Mouse (Mus musculus) kidney, adult 2 months (tissue): ENCODE data around the gene Gm9936. TPM values are rescaled to one million over a fixed set of nuclear protein-coding genes. Genes with fewer than 3 reads are reported as not detected.

Experiments
- DNase-seq: peaks from one replicate; pipeline ENCODE4 v3.0.0; 2021
- H3K27ac ChIP-seq: fragments of 200-500 bp; 2 replicates; pipeline ENCODE4 v1.5.1; 2012; ENCODE audit warnings: low read depth, low read length, control low read depth, inconsistent platforms; ENCODE audit not compliant: insufficient read depth
- H3K27me3 ChIP-seq: fragments of 200-500 bp; replicated peaks from 2 replicates; pipeline ENCODE4 v1.6.1; 2012; ENCODE audit warnings: mild to moderate bottlenecking, moderate library complexity, low read length, inconsistent platforms; ENCODE audit not compliant: control insufficient read depth, insufficient read depth
- H3K36me3 ChIP-seq: fragments of 200-500 bp; 2 replicates; pipeline ENCODE4 v1.6.1; 2012; ENCODE audit warnings: mild to moderate bottlenecking, moderate library complexity, low read length, inconsistent platforms; ENCODE audit not compliant: control insufficient read depth, insufficient read depth
- H3K4me1 ChIP-seq: fragments of 200-500 bp; 2 replicates; pipeline ENCODE4 v1.6.1; 2011; ENCODE audit warnings: low read length; ENCODE audit not compliant: control insufficient read depth, insufficient read depth
- H3K4me3 ChIP-seq: fragments of 200-500 bp; 2 replicates; pipeline ENCODE4 v1.5.1; 2011; ENCODE audit warnings: mild to moderate bottlenecking, low read depth, low read length, control low read depth; ENCODE audit not compliant: insufficient read depth
- CTCF ChIP-seq: fragments of 200-500 bp; conservative IDR thresholded peaks from 2 replicates; pipeline ENCODE4 v1.5.1; 2011; ENCODE audit warnings: low read depth, mild to moderate bottlenecking, control low read depth, low read length, moderate library complexity, mixed read lengths; ENCODE audit not compliant: insufficient read depth, insufficient read length
- POLR2A ChIP-seq: fragments of 200-500 bp; IDR thresholded peaks from one replicate; pipeline ENCODE4 v1.6.1; 2011; ENCODE audit warnings: low read depth, low read length, control low read depth
- WGBS: fragments of 180-500 bp; shearing (Covaris S2); methylation state at CpG from one replicate; pipeline ENCODE4 v1.1.7; 2018; 5-methylcytosine and 5-hydroxymethylcytosine counted together
- polyA plus RNA-seq: library from polyadenylated mRNA; depleted of rRNA; stranded (reverse); fragments of >200 nt; gene quantifications from 2 replicates; pipeline ENCODE4 v1.2.3, GENCODE M21; 2012; rRNA removed

Gm9936 gene
- not detected in 2 replicates for polyA plus RNA-seq

- no peak within 1 kb of the TSS for H3K27ac ChIP-seq
- TF ChIP-seq CTCF (no peak), POLR2A (no peak)
- no peak for DNase-seq
- whole genome bisulfite sequencing, result 81% methylated on average over 12 of the region's 12 CpGs
- H3K4me1 ChIP-seq, result peaks cover 3% of the 10 kb centered on the region; the same call in 1 of the 2 replicates
- no peaks in the 10 kb centered on the region for H3K27me3 ChIP-seq
- no peaks in the 10 kb centered on the region for H3K36me3 ChIP-seq
- H3K4me3 ChIP-seq, result no peak within 1 kb of the TSS
These were observed at the start of gene Gm9936 for GRCm38 (mm10) chr5:114858582-114858981. Gm9936 (minus strand) TSS chr5:114858682.

- 51% methylated on average over 1 of the region's 1 CpGs for WGBS
- Histone ChIP-seq H3K27ac (no peak overlapping the region), H3K4me3 (no peak overlapping the region), H3K36me3 (no peaks in the 10 kb centered on the region), H3K4me1 (no peaks in the 10 kb centered on the region), H3K27me3 (no peaks in the 10 kb centered on the region)
- peak; percentile 61 for DNase-seq
- TF ChIP-seq POLR2A, result no peak
- TF ChIP-seq CTCF, result peak; percentile 80
These were observed 43.9 kb upstream of the Gm9936 start for GRCm38 (mm10) chr5:114902413-114902812.

- H3K4me1 ChIP-seq, result no peaks in the 10 kb centered on the region
- no peak for DNase-seq
- WGBS, result 62% methylated on average over 7 of the region's 7 CpGs
- TF ChIP-seq CTCF (no peak), POLR2A (no peak)
- H3K27ac ChIP-seq, result 0 out of 2 replicates have a peak overlapping the region, but pooled peaks have one; percentile 28
- H3K36me3 ChIP-seq, result no peaks in the 10 kb centered on the region
- H3K4me3 ChIP-seq, result peak overlapping the region; percentile 33; the same call in 1 of the 2 replicates
- no peaks in the 10 kb centered on the region for H3K27me3 ChIP-seq
These were observed 40.4 kb upstream of the Gm9936 start for GRCm38 (mm10) chr5:114898857-114899256.

- DNase-seq, result peak; percentile 75
- 14% methylated on average over 7 of the region's 7 CpGs for WGBS
- Histone ChIP-seq H3K4me1 (no peaks in the 10 kb centered on the region), H3K4me3 (peak overlapping the region; percentile 57), H3K36me3 (no peaks in the 10 kb centered on the region), H3K27ac (peak overlapping the region; percentile 75), H3K27me3 (no peaks in the 10 kb centered on the region)
- no peak for TF ChIP-seq CTCF
- no peak for TF ChIP-seq POLR2A
These were observed 38.9 kb upstream of the Gm9936 start for GRCm38 (mm10) chr5:114897374-114897793.

- Histone ChIP-seq H3K27me3 (no peaks in the 10 kb centered on the region), H3K36me3 (no peaks in the 10 kb centered on the region), H3K27ac (peak within 1 kb of the TSS; percentile 75), H3K4me3 (peak within 1 kb of the TSS; percentile 57), H3K4me1 (no peaks in the 10 kb centered on the region)
- 44% methylated on average over 13 of the region's 13 CpGs for WGBS
- TF ChIP-seq POLR2A (no peak), CTCF (no peak)
- DNase-seq, result no peak
These were observed 38.3 kb upstream of the Gm9936 start, which contains the start of gene Oasl2 for GRCm38 (mm10) chr5:114896688-114897373. Oasl2 (plus strand) TSS chr5:114896936.

GRCm38 (mm10) chr5:114895542-114895941, 37.1 kb upstream of the Gm9936 start:
- no peaks in the 10 kb centered on the region for H3K27me3 ChIP-seq
- H3K4me1 ChIP-seq, result no peaks in the 10 kb centered on the region
- no peak for DNase-seq
- H3K36me3 ChIP-seq, result no peaks in the 10 kb centered on the region
- H3K27ac ChIP-seq, result no peak overlapping the region
- no peak overlapping the region for H3K4me3 ChIP-seq
- 91% methylated on average over 4 of the region's 4 CpGs for WGBS
- TF ChIP-seq POLR2A, result no peak
- TF ChIP-seq CTCF, result no peak

GRCm38 (mm10) chr5:114888995-114889394, 30.5 kb upstream of the Gm9936 start:
- no peaks in the 10 kb centered on the region for H3K4me1 ChIP-seq
- H3K4me3 ChIP-seq, result no peak overlapping the region
- no peaks in the 10 kb centered on the region for H3K36me3 ChIP-seq
- TF ChIP-seq CTCF, result no peak
- no peak for DNase-seq
- no peak overlapping the region for H3K27ac ChIP-seq
- WGBS, result 94% methylated on average over 2 of the region's 2 CpGs
- no peaks in the 10 kb centered on the region for H3K27me3 ChIP-seq

GRCm38 (mm10) chr5:114886801-114887200, 28.3 kb upstream of the Gm9936 start:
- TF ChIP-seq POLR2A, result no peak
- no peak for TF ChIP-seq CTCF
- Histone ChIP-seq H3K36me3 (no peaks in the 10 kb centered on the region), H3K27ac (0 out of 2 replicates have a peak overlapping the region, but pooled peaks have one; percentile 42), H3K4me1 (no peaks in the 10 kb centered on the region), H3K4me3 (no peak overlapping the region), H3K27me3 (no peaks in the 10 kb centered on the region)
- 61% methylated on average over 6 of the region's 6 CpGs for WGBS
- DNase-seq, result no peak
